Mouse (Mus musculus) adrenal gland, adult 8-10 months (tissue): ENCODE measurements around the gene Abhd18. TPM values are rescaled to one million over a fixed set of nuclear protein-coding genes. Genes with fewer than 3 reads are reported as not detected.
A peak's percentile ranks its signal among the peaks of the same experiment; 100 is the strongest.
"Not testable (repeated sequence)": the region's sequence is repeated elsewhere in the genome, so short reads cannot be mapped to it uniquely, and the experiment has no call there.

ENCODE experiments used
- DNase-seq: peaks from one replicate; pipeline ENCODE4 v3.0.0; 2022
- total RNA-seq, 4 experiments: library from RNA; stranded (reverse); gene quantifications; 2 replicates each; pipeline ENCODE4 v1.2.4; 2022

Gene Abhd18
- total RNA-seq = 1 to 10 TPM; 4.4 to 8.6 (median 6.9) TPM

DNA sequence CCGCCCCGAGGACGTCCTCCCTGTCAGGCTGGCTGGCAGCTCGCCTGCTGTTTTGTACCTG, at the start of gene Abhd18:
TSS of gene Abhd18 (plus strand) at position 14 of the 61 bp plus-strand sequence.
- DNase-seq = not testable (repeated sequence)

DNA sequence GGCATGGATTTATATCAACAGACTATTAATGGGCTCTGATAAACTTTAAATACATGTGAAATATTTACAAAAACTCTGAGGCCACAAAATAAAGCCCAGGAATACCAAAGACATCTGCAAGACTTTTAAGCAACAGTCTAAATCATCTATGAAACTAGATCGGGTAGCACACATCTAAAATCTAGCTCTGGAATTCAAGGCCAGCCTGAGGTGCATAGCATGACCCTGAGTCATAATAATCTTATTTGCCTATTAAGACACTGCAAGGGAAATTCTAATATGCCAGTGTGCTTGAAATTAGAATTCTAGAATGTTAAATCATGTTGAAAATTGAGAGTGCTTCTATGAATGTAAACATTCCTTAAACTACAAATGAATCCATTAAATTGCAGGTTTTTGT, 48.7 kb upstream of the Abhd18 start:
- DNase-seq = no peak

- peak; percentile 25 for DNase-seq
Observed at GRCm38 (mm10) chr3:40798500-40798899, 48.3 kb upstream of the Abhd18 start.

DNA sequence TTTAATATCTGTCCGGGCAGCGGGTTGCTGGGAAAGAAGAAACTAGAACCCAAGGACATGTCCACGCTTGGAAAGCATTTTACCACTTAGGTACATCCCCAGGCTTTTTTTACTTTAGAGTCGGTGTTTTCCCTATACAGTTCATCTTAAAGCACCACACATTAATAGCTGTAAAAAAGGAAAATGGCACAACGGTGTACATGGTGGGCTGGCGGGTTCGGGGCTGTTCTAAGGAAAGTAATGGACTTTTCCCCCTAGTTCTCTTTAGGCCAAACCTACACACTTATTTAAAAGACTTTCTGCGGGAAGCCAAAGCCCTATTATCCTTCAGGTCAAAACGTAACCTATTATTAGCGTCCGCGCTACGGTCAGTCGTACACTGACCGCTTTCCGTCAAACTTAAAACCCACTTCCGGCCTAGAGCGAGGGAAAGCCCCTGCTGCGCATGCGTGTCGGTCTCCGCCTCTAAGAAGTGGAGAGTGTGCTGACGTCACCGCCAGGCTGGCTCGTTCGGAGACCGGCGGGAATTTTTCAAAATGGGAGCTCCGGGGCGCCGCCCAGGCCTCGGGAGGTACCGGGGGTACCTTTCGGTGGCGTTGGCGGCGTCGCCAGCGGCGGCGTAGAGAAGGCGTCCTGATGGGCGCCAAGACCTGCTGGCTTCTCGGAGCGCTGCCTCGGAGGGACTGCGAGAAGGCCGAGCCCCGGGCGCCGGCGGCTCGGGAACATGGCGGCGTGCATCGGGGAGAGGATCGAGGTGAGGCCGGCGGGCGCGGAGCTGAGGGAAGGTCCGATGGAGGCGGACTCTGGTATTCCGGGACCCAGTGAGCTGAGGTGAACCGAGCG, 47.0 kb upstream of the Abhd18 start, which contains the start of gene Plk4:
TSS of gene Plk4 (plus strand) at position 490 of the 843 bp plus-strand sequence.
- DNase-seq = peak; percentile 96

- no peak for DNase-seq
Observed at GRCm38 (mm10) chr3:40800373-40800823, 46.4 kb upstream of the Abhd18 start.

DNA sequence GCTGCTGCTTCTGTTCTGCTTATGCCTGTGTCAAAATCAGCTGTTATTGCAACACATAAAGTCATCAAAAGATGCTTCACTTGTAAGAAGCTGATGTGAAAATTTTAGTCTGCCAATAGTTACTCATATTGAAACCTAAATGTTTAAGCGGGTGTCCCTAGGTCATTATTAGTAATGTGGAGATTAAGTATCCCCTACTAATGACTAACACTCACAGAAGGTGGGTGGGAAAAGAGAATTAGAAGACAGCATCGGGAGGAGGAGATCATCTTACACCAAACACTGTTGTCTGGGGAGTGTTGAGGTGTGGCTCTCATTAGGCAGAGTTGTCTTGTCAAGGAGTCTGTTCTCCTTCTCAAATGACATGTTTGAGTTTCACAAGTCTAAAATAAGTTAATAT, 39.9 kb upstream of the Abhd18 start:
- no peak for DNase-seq

DNA sequence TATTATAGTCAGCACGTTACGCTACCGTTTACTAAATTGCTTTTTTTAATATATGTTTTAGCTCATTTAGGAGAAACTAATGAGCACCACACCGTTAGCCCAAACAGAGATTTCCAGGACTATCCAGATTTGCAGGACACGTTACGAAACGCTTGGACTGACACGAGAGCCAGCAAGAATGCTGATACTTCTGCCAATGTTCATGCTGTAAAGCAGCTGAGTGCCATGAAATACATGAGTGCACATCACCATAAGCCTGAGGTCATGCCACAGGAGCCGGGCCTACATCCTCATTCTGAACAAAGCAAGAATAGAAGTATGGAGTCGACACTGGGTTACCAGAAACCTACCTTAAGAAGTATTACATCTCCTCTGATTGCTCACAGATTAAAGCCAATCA, 38.1 kb upstream of the Abhd18 start:
- DNase-seq = no peak

DNA sequence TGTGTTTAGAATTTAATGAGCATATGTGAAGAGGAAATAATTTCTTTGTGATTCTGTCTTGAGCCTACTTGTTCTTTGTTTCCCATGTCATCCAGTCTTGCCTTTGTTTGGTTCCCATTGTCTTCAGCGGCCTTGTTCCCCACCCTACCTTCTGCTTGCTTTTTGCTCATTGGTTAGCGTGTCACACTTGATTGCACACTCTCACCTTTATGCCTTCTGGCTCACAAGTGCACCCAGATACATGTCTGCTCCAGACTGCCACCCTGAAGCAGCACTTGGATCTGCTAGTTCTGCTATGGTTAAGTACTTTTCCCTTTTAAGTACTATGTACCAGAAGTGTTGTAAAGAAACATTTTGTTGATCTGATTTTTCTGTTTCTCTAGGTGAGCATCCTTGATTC, 36.9 kb upstream of the Abhd18 start:
- no peak for DNase-seq

- DNase-seq = no peak
Observed at GRCm38 (mm10) chr3:40813275-40813674, 33.5 kb upstream of the Abhd18 start.

GRCm38 (mm10) chr3:40845521-40845920, 1.2 kb upstream of the Abhd18 start:
- peak; percentile 9 for DNase-seq

DNA sequence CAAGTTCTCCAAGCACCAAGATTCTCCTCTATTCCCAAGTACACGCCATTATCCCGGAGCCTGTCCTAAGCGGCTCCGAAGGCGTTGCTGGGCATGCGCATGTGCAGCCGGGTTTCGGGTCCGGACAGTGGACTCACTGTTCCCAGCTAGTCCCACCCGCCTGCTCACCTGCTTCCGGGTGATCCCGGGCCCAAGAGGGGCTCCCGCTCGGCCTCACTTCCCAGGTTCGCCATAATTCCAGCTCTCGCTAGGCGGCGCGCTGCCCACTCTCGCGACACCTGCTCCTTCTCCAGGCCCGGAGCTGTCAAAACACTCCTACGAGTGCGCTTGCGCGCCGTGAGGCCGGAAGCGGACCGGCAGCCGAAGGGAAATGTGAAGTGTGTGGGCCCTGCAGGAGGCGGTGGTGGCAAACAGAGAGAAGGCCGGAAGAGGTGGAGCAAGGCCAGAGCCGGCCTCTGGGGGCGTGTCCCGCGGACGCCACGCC, 255 bp upstream of the Abhd18 start, which contains the start of gene Mfsd8:
TSS of gene Mfsd8 (minus strand) at position 414 of the 484 bp plus-strand sequence.
- DNase-seq = peak; percentile 97

GRCm38 (mm10) chr3:40847018-40847417, 248 bp downstream of the Abhd18 start:
- DNase-seq = peak; percentile 45

DNA sequence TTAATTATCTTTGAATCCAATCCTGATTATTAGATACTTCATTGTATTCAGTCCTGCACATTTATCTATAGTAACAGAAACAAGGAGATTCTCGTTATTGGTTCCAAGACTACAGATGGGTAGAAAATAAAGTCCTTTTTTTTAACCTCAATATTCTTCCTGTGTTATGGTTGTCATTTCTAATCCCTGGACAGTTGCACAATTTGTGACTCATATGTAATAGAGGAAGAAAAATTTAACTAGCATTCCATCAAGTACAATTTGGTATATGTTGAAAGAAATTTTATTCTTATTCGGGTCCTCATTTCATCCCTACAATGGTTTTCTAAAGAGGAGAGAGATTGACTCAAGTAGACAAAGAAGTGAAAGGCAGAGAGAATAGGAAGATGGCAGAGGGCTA, 1.2 kb downstream of the Abhd18 start:
- not testable (repeated sequence) for DNase-seq

GRCm38 (mm10) chr3:40853123-40853738, 6.5 kb downstream of the Abhd18 start:
- DNase-seq = not testable (repeated sequence)

GRCm38 (mm10) chr3:40893816-40894258, 47.1 kb downstream of the Abhd18 start:
- DNase-seq = peak; percentile 99

DNA sequence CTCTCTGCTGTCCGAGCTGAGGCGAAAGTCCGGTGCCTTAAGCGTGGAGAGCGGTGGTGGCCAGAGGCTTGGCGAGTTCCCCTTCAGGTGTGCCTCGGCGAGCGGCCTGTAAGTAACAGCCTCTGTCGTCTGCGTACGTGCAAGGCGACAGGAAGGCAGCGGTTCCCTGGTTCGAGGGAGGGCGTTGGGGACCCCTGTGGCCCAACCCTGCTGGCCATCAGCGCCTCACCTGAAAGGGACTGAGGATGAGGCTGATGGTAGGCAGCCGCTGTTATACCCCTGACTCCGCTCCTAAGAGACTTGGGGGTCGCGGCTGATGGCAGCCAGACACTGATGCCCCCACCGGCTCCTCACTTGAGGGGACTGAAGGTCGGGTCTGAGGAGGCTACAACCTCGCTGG, 47.6 kb downstream of the Abhd18 start:
- peak; percentile 15 for DNase-seq

DNA sequence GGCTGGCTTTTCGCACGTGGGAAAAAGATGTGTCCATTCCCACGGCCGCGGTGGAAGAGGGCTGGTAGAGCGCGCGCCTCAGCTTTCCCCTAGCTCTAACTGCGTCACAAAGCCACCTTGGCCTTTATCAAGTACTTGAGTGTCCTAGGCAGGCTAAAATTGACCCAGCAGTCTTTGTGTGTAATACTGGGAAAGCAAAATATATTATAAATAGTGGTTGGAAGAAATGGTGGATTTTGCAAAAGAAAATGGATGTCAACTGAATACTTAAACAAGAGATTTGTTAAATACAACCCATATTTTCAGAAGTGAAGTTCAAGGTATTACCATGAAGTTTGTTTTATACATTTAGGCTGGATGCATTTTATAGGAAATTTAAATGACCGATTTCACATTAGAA, 55.7 kb downstream of the Abhd18 start, which contains the start of gene 1700034I23Rik:
TSS of gene 1700034I23Rik (minus strand) at position 101 of the 400 bp plus-strand sequence.
- DNase-seq = not testable (repeated sequence)

GRCm38 (mm10) chr3:40938189-40938588, 91.4 kb downstream of the Abhd18 start:
- no peak for DNase-seq

- DNase-seq = no peak
Observed at GRCm38 (mm10) chr3:40938592-40938991, 91.8 kb downstream of the Abhd18 start.

- no peak for DNase-seq
Observed at GRCm38 (mm10) chr3:40939019-40939418, 92.2 kb downstream of the Abhd18 start.

- DNase-seq = peak; percentile 100
Observed at GRCm38 (mm10) chr3:40949170-40949902, 102.6 kb downstream of the Abhd18 start, which contains the start of gene Larp1b. Gene Larp1b, plus strand, starts transcription at chr3:40949828.

DNA sequence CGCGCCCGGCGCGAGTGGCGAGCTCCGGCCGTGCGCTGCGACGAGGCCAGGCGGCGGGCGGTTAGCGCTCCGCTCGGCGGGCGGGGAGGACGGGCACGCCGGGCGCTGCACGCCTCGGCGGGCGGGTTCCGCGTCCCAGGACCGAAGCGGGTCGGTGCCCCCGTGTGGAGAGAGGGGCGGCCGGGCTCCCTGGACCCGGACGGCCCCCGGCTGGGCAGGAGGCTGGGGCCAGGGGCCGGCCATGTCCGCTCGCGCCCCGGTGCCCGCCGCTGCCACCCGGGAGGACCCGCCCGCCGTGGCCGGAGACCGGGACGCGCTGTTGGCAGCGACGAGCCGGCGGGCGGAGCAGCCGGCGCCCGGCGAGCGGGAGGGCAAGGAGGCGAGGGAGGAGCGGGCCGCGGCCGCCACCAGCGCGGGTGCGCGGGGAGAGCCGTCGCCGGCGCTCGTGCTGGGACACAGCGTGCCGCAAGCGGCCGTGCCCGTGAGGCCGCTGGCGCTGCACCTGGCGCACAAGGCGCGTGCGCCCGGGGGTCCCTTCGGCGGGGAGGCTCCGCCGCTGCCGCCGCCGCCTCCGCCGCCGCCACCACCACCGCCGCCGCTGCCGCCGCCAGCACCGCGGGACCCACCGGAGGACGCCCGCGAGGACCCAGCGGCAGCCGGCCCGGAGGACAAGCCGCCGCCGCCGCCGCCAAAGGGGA, 103.3 kb downstream of the Abhd18 start:
- peak; percentile 20 for DNase-seq
